Mouse (Mus musculus): ENCODE data around the gene Naglu.

GRCm38 (mm10) chr11:101064462-101064861 is 5.3 kb upstream of the Naglu start:
- TF ChIP-seq CTCF (IDR thresholded peaks at IDR 0.05; ENCODE audit: low read depth, low read length): no peak
- TF ChIP-seq POLR2A (IDR thresholded peaks at IDR 0.05; ENCODE audit: extremely low read depth, insufficient read depth, low read length): no peak

Data from liver, adult 2 months (tissue).